Mouse (Mus musculus) splenic B cell, adult 2 months (primary cell): ENCODE data around the gene Rrnad1.
"Not testable (repeated sequence)": the region's sequence is repeated elsewhere in the genome, so short reads cannot be mapped to it uniquely, and the experiment has no call there.

ENCODE experiments used
- DNase-seq: peaks from one replicate; pipeline ENCODE4 v3.0.0-alpha.2; 2011; ENCODE audit warnings: low read depth, low spot score
- H3K27me3 ChIP-seq: 2 replicates; pipeline ENCODE4 v1.6.1; 2012; ENCODE audit warnings: mild to moderate bottlenecking, low read length, moderate library complexity, mixed read lengths; ENCODE audit not compliant: control insufficient read depth, poor library complexity, insufficient read depth, severe bottlenecking
- H3K36me3 ChIP-seq: 2 replicates; pipeline ENCODE4 v1.6.1; 2012; ENCODE audit warnings: mild to moderate bottlenecking, low read length, moderate library complexity, mixed read lengths; ENCODE audit not compliant: control insufficient read depth, poor library complexity, insufficient read depth, severe bottlenecking

Rrnad1 gene

DNA sequence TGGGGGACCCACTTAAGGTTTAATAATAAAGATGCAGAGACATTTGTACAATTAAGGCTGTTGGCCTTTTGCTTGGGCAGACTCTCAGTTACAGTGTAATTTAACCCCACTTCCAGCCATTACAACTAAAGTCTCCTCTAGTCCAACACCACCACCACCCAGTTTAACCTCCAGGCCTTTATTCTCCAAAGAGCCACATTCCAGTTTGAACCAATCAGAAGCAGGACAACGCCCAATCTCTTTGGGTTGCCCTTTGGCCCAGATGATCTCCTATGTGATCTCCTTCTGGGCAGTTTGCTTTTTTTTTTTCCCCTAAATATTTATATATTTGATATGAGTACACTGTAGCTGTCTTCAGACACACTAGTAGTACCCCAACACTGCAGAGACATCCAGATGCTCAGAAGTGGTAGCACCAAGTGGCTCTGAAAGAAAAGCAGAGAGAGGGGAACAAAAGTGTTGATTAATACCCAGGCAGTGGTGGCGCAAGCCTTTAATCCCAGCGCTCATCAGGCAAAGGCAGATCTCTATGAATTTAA, 37.1 kb downstream of the Rrnad1 start:
- Histone ChIP-seq H3K27me3 (no peaks in the 10 kb centered on the region), H3K36me3 (no peaks in the 10 kb centered on the region)
- DNase-seq: no peak

DNA sequence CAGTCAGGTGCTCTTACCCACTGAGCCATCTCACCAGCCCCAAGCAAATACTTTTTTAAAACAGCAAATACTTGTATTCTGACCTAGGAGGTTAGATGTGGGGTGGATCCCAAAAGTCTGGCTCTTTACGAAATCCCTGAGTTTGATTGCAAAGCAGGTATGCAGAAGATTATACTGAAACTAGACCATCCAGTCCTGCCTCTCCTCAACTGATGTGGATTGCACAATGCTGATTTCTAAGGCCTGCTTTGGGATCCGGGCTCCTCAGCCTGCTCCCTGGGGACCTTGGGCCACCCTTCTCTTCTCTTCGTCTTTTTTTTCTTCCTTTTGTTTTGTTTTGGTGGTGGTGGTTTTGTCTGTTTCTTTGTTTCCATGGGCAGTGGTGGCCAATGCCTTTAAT, 39.0 kb downstream of the Rrnad1 start:
- Histone ChIP-seq H3K27me3 (no peaks in the 10 kb centered on the region), H3K36me3 (no peaks in the 10 kb centered on the region)
- DNase-seq: no peak

DNA sequence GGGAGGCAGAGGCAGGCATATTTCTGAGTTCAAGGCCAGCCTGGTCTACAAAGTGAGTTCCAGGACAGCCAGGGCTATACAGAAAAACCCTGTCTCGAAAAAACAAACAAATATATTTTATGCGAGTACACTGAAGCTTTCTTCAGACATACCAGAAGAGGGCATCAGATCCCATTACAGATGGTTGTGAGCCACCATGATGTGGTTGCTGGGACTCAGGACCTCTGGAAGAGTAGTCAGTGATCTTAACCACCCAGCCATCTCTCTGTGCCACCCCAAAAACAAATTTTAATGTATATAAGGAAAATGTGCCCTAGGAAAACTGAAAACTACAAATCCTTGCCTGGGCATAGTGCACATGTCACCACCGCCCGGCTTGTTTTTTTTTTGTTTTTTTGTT, 43.1 kb downstream of the Rrnad1 start:
- not testable (repeated sequence) for DNase-seq

DNA sequence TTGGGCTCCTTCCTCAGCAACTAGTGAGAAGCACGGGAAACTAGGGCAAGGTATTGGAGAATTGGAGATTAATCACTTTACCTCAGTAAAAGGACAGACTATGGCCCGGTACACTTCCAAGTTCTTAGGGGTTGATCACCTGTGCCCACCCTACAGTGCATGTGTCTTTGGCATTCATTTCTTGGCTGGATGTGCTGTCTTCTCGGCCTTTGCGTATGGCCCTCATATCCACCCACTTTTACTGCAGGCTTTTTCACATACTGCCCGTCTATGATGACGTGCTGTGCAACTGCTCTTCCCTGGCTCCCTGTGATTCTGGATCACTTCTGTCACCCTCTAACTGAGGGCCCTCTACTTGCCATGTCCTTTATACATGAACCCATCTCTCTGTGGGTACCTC, 44.1 kb downstream of the Rrnad1 start:
- no peaks in the 10 kb centered on the region for H3K36me3 ChIP-seq
- peak; percentile 19 for DNase-seq
- no peaks in the 10 kb centered on the region for H3K27me3 ChIP-seq

More for the DNA sequence above, 43.1 kb downstream of the Rrnad1 start:
- H3K36me3 ChIP-seq, H3K27me3 ChIP-seq: not testable (repeated sequence)

DNA sequence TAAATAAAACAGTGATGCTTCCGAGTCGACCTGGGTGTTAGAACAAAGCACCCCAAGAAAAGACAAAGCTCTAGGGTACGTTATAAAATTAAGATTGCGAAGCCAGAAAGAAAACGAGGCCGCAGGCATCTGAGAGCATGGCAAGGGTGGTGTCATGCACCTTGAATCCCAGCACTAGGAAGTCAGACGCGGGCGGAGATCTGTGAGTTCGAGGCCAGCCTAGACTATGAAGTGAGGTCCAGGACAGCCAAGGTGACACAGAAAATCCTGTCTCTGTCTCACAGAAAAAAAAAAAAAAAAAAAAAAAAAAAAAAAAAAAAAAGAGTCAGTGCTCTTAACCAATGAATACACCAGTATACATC, 44.5 kb downstream of the Rrnad1 start:
- no peaks in the 10 kb centered on the region for H3K36me3 ChIP-seq
- no peaks in the 10 kb centered on the region for H3K27me3 ChIP-seq
- DNase-seq: no peak

DNA sequence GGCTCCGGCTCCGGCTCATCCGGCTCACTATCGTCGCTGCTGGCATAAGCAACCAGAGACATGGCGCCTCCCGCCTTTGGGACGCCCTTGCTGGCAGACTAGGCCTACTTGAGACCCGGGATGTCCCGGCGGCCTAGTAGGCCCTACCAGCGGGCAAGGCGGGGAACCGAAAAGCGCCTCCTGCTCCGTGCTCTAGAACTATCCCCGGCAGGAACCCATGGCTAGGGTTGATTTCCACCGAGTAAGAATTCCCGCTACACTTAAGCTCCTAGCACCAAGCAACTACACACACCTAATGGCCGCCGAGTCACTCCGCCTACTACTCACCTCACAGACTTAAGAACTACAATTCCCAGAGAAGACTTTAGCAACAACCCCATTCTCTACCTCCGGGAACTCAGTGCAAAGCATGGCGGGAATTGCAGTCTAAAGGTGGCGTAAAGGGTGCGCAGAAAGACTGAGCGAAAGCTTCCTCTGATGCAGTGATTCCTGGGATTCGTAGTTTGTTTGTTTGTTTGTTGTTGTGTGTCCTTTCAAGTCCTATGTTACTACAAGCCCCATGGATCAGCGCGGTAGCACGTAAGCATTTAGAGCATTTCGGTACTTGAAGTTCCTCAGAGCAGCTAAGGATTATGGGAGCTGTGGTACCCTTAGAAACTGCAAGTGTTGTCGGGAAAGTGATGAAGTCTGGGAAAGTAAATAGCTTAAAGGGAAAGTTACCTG, 45.1 kb downstream of the Rrnad1 start, which contains the start of gene Prcc:
Prcc (minus strand) TSS at position 328 of the 723 bp plus-strand sequence.
- peak; percentile 99 for DNase-seq
- no peaks in the 10 kb centered on the region for H3K27me3 ChIP-seq

DNA sequence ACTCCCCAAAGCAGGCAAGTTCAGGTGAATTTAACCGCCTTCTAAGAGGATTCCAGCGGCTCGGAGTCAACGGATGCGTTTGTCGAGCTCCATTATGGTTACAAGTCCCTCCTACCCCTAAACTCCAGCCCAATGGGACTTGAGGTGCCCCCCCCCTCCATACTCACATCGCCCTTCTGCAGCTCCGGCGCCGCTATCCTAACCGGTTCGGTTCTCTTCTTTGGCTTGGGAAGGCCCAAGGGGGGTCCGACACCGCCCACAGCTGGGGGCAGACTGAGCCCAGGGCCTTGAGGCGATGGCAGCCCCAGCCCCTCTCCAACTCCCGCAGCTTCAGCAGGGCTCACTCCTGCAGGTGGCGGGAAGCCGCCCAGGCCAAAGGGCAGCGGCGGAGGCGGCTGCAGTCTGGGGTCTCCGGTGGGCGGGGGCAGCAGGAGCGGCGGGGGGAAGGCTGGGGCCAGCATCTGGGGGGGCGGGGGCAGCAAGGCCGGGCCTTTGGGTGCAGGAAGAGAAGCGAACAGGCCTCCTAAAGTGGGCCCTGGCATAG, 45.7 kb downstream of the Rrnad1 start:
- Histone ChIP-seq H3K27me3 (no peaks in the 10 kb centered on the region), H3K36me3 (no peaks in the 10 kb centered on the region)
- DNase-seq: peak; percentile 30

More for the DNA sequence above, 45.1 kb downstream of the Rrnad1 start, which contains the start of gene Prcc:
- H3K36me3 ChIP-seq: no peaks in the 10 kb centered on the region

DNA sequence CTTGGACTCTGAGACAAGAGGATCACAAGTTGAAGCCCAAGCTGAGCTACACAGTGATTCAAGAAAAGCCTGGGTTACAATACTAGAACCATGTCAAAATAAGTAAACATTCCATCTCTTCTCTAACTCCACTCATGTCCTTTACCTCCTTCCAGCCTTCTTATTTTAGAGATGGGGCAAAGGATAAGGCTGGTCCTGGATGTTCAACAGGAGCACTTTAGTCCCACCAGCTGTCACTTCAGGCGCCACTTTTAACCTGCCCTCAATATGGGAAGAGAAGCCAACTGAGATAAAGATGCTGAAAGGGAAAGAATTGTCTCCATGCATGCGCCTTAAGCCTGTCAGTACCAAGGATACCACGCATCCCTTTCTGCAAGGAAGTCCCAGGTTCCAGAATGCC, 46.2 kb downstream of the Rrnad1 start:
- Histone ChIP-seq H3K36me3 (0 out of 2 replicates have a peak, but pooled peaks cover under 1% of the 10 kb centered on the region), H3K27me3 (no peaks in the 10 kb centered on the region)
- DNase-seq: no peak

DNA sequence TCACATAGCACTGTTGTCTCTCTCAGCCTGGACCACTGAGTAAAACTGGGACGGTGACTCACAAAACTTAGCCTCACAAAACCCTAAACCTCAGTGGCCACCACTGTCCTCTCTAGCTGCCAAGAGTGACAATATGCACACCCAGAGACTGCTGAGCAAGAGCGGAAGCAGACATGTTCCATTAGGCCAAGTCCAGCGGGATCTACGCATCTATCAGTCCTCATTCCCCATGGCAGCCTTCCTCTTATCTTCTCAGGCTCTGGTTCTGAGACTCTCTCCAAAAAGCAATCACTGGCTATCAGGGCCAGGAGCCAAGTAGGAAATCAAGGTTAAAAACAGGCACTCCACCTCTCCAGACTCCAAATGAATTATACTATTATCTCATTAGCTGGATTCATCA, 52.8 kb downstream of the Rrnad1 start:
- H3K36me3 ChIP-seq: 0 out of 2 replicates have a peak, but pooled peaks cover 8% of the 10 kb centered on the region
- H3K27me3 ChIP-seq: no peaks in the 10 kb centered on the region
- no peak for DNase-seq
